Mouse (Mus musculus) bone marrow macrophage, adult 2 months (primary cell): Measurements from ENCODE around the gene Ttll1. TPM values are rescaled to one million over a fixed set of nuclear protein-coding genes. Genes with fewer than 3 reads are reported as not detected.

Experiments used
- H3K27ac ChIP-seq: 2 replicates; pipeline ENCODE4 v1.5.1; 2012; ENCODE audit warnings: low read depth, low read length; ENCODE audit not compliant: insufficient read depth
- H3K4me1 ChIP-seq: 2 replicates; pipeline ENCODE4 v1.6.1; 2012; ENCODE audit warnings: low read length; ENCODE audit not compliant: control insufficient read depth, insufficient read depth
- H3K4me3 ChIP-seq: 2 replicates; pipeline ENCODE4 v1.5.1; 2012; ENCODE audit warnings: mild to moderate bottlenecking, low read length, moderate library complexity; ENCODE audit not compliant: insufficient read depth
- CTCF ChIP-seq: IDR thresholded peaks from 2 replicates; pipeline ENCODE4 v1.5.1; 2012; ENCODE audit warnings: low read depth, mild to moderate bottlenecking, low read length, moderate library complexity
- POLR2A ChIP-seq: IDR thresholded peaks from 2 replicates; pipeline ENCODE4 v1.6.1; 2012; ENCODE audit warnings: mild to moderate bottlenecking, low read depth, low read length, borderline replicate concordance
- polyA plus RNA-seq: library from polyadenylated mRNA; stranded (reverse); fragments of >200 nt; gene quantifications from 2 replicates; pipeline ENCODE4 v1.2.4, GENCODE M21; 2012; ENCODE audit not compliant: missing spikeins, insufficient read depth, insufficient read length

The Ttll1 gene
- polyA plus RNA-seq, 1 experiment: 9.1 TPM

GRCm38 (mm10) chr15:83457541-83457940, 53.2 kb downstream of the Ttll1 start:
- no peak for TF ChIP-seq CTCF
- TF ChIP-seq POLR2A: no peak
- peaks cover 22% of the 10 kb centered on the region for H3K4me1 ChIP-seq
- no peak overlapping the region for H3K4me3 ChIP-seq
- H3K27ac ChIP-seq: no peak overlapping the region

DNA sequence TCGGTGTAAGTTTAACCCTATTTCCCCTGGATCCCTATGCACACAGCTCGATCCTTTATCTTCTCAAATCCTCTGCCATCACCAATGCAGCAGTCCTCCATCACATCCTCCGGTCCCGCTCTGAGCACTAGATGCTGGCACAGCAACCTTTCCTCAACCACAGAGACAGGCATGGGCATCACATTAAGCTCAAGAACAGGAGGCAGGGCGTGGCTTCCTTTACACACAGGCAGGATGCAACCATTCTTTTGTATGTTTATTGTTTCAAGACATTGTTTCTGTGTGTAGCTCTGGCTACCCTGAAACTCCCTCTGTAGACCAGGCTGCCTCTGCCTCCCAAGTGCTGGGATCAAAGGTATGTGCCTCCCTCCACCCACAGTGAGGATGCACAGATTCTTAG, 55.1 kb downstream of the Ttll1 start:
- Histone ChIP-seq H3K27ac (no peak overlapping the region), H3K4me1 (peaks cover 38% of the 10 kb centered on the region), H3K4me3 (no peak overlapping the region)
- TF ChIP-seq POLR2A (no peak), CTCF (no peak)

- TF ChIP-seq CTCF: no peak
- TF ChIP-seq POLR2A: no peak
- Histone ChIP-seq H3K4me1 (peaks cover 39% of the 10 kb centered on the region), H3K4me3 (no peak overlapping the region), H3K27ac (no peak overlapping the region)
Observed at GRCm38 (mm10) chr15:83455034-83455433, 55.7 kb downstream of the Ttll1 start.

DNA sequence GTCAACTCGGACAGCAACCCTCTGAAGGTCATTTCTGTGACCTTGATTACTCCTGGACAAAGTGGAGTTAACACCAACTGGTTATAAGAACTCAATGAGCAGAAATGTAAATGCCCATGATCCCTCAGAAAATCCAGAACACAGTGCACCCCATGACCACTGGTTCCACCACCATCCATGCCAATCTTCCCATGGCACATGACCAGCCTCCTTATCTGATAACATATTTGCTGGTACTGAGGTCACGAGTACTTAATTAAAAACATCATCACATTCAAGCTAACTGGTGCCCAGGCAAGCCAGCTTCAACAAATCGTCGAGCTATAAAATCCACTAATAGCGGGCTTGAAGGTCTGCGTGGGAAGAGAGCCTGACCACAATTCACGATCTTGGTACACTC, 56.3 kb downstream of the Ttll1 start:
- Histone ChIP-seq H3K4me3 (no peak overlapping the region), H3K27ac (no peak overlapping the region), H3K4me1 (peaks cover 45% of the 10 kb centered on the region)
- TF ChIP-seq CTCF (no peak), POLR2A (no peak)

DNA sequence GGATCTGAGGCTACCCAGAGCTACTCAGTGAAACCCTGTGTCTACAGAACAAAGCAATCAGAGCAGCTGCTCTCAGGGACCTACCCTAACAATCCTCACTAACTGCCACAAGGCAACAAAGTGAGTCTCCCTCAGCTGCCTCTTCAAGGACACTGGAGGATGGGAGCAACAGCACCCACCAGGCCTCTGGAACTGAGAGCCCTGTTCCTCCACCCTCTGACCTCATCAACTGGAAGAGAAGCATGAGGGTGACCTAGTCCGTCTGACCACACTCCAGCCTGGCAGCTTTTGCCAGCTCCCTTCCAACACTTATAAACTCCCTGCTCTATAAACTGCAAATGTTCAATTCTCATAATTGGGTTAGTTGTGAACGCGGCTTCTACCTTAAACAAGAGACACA, 56.8 kb downstream of the Ttll1 start:
- no peak overlapping the region for H3K4me3 ChIP-seq
- peaks cover 46% of the 10 kb centered on the region for H3K4me1 ChIP-seq
- H3K27ac ChIP-seq: no peak overlapping the region
- TF ChIP-seq POLR2A (no peak), CTCF (no peak)

GRCm38 (mm10) chr15:83452219-83452760, 58.4 kb downstream of the Ttll1 start:
- Histone ChIP-seq H3K27ac (no peak overlapping the region), H3K4me1 (peaks cover 62% of the 10 kb centered on the region), H3K4me3 (no peak overlapping the region)
- TF ChIP-seq POLR2A (no peak), CTCF (no peak)

- Histone ChIP-seq H3K27ac (peak overlapping the region; percentile 50), H3K4me3 (no peak overlapping the region), H3K4me1 (peaks cover 68% of the 10 kb centered on the region)
- TF ChIP-seq CTCF (no peak), POLR2A (no peak)
Observed at GRCm38 (mm10) chr15:83451621-83452210, 59.0 kb downstream of the Ttll1 start.

GRCm38 (mm10) chr15:83450007-83450406, 60.7 kb downstream of the Ttll1 start:
- H3K27ac ChIP-seq: no peak overlapping the region
- TF ChIP-seq POLR2A (no peak), CTCF (no peak)
- H3K4me1 ChIP-seq: peaks cover 81% of the 10 kb centered on the region

GRCm38 (mm10) chr15:83448646-83449045, 62.0 kb downstream of the Ttll1 start:
- no peak for TF ChIP-seq POLR2A
- no peak for TF ChIP-seq CTCF
- Histone ChIP-seq H3K4me1 (peaks cover 78% of the 10 kb centered on the region), H3K27ac (no peak overlapping the region), H3K4me3 (no peak overlapping the region)

More at GRCm38 (mm10) chr15:83450007-83450406, 60.7 kb downstream of the Ttll1 start:
- no peak overlapping the region for H3K4me3 ChIP-seq

DNA sequence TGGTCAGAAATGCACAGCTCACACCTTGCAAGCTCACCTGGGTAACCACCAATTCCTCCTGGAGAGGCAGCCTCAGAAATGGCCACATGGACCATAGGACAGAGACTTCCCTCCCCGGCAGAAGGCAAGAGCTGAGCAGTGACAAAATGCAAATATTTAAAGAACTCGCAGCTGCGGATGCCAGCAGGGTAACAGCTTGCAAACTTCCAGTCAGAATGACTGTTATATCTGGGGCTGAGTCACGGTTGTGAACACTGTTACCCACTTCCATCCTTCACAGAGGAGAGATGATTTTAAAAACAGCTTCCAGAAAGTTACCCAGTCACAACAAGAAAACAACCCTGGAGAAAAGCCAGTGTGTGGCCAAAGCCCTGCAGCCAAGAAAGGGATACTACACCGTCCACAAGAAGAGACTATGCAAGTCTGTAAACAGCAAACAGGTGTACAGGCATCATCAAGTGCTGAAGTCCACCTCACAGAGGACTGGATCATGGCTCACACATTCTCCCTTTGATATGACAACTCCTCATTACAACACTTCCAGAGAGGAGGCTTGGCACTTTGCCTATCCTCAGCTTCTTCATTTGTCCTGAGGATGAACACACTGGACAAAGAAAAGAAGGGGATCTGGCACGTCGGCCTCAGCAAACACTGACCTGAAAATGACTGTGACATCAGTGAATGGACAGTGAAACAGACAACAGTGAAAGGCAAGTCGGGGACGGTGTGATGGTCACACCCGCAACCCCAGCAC, 62.7 kb downstream of the Ttll1 start:
- no peak for TF ChIP-seq POLR2A
- no peak for TF ChIP-seq CTCF
- Histone ChIP-seq H3K27ac (peak overlapping the region; percentile 45), H3K4me3 (peak overlapping the region; percentile 25; the same call in 1 of the 2 replicates), H3K4me1 (peaks cover 80% of the 10 kb centered on the region)
